In the genomic region with DNA sequence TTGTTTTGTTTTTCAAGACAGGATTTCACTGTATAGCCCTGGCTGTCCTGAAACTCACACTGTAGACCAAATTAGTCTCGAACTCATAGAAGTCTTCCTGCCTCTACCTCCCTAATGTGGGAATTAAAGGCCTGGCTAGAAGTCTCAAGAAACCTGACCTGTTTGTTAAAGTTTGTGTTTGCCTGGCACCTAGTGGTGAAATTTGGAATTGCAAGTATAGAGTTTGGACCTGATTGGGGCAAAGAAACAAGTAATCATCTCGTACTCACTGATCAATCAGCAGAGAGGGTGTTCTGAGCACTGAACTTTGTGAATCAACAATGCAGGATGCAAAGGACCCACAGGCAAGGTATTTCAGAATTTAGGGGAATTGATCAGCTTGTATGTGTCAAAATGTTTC, we compare ENCODE assay signal across 8 mouse cellular contexts. TPM values are rescaled to one million over a fixed set of nuclear protein-coding genes. Genes with fewer than 3 reads are reported as not detected.
DNase-seq lines count a peak whose midpoint lies in the region; ATAC-seq lines count a peak whose summit lies in the region.

No protein-coding gene starts in this region.

- H3K9me3 ChIP-seq in forebrain, embryonic 14.5 days (replicated peaks; ENCODE audit: control insufficient read depth, low read length): no peaks in the 10 kb centered on the region
- H3K9me3 ChIP-seq in forebrain, embryonic 15.5 days: no peaks in the 10 kb centered on the region

- H3K4me3 ChIP-seq in forebrain, embryonic 14.5 days (ENCODE audit: low read depth, low read length): no peak overlapping the region
- H3K4me3 ChIP-seq in forebrain, embryonic 15.5 days: no peak overlapping the region

- H3K36me3 ChIP-seq in forebrain, embryonic 14.5 days (ENCODE audit: control insufficient read depth, insufficient read depth, low read length): no peaks in the 10 kb centered on the region
- H3K36me3 ChIP-seq in forebrain, embryonic 15.5 days: no peaks in the 10 kb centered on the region

- no peak overlapping the region for H3K27ac ChIP-seq in forebrain, embryonic 14.5 days (ENCODE audit: low read depth, low read length)
- no peak overlapping the region for H3K27ac ChIP-seq in forebrain, embryonic 15.5 days (replicated peaks)

- no peak overlapping the region for H3K4me2 ChIP-seq in forebrain, embryonic 14.5 days (ENCODE audit: low read length)
- no peak overlapping the region for H3K4me2 ChIP-seq in forebrain, embryonic 15.5 days (replicated peaks)

- H3K4me1 ChIP-seq in forebrain, embryonic 14.5 days (ENCODE audit: control insufficient read depth, insufficient read depth, low read length): no peaks in the 10 kb centered on the region
- H3K4me1 ChIP-seq in forebrain, embryonic 15.5 days: no peaks in the 10 kb centered on the region

- no peak overlapping the region for H3K9ac ChIP-seq in forebrain, embryonic 14.5 days (ENCODE audit: low read length)
- no peak overlapping the region for H3K9ac ChIP-seq in forebrain, embryonic 15.5 days (replicated peaks)

- H3K27me3 ChIP-seq in forebrain, embryonic 14.5 days (replicated peaks; ENCODE audit: control insufficient read depth, insufficient read depth, low read length): no peaks in the 10 kb centered on the region
- H3K27me3 ChIP-seq in forebrain, embryonic 15.5 days: no peaks in the 10 kb centered on the region

- peak; percentile 77 for DNase-seq in forebrain, embryonic 14.5 days (ENCODE audit: low spot score)
- DNase-seq in right cerebral cortex, adult 18-20 months: peak; percentile 43
- no peak for DNase-seq in right cerebral cortex, postnatal 14 days
- peak; percentile 71 for DNase-seq in c-Kit-positive CD71-positive TER-119-positive erythroid progenitor cells, embryonic 14.5 days (ENCODE audit: low spot score)
- peak; percentile 87 for DNase-seq in induced T-regulatory cell, adult 2 months (ENCODE audit: low read depth)
- peak; percentile 20 to 66 for DNase-seq in lung, adult 18-20 months
- peak; percentile 64 for DNase-seq in thymus, postnatal 0 days (ENCODE audit: low spot score)

- no peak for ATAC-seq in forebrain, embryonic 14.5 days
- ATAC-seq in forebrain, embryonic 15.5 days (replicated peaks): no peak

- 32% methylated on average over 2 of the region's 2 CpGs for WGBS in forebrain, embryonic 14.5 days
- WGBS in forebrain, embryonic 15.5 days: 35% methylated on average over 2 of the region's 2 CpGs

RNA-seq across cellular contexts. Expression of a gene that starts 50.2 kb away (rescaled TPM):
- polyA plus RNA-seq in forebrain, embryonic 14.5 days (2014; fragmentation: Nextera tagmentation; extraction: Ambion mirVana): 9.2 and 9.7 TPM in 2 replicates
- 12.6 and 13.1 TPM in 2 replicates for polyA plus RNA-seq in forebrain, embryonic 15.5 days (2015; fragmentation: Nextera tagmentation; extraction: Ambion mirVana)
- 13.0 and 15.0 TPM in 2 replicates for polyA plus RNA-seq in thymus, postnatal 0 days (2015; fragmentation: Nextera tagmentation; extraction: Ambion mirVana)
